Mouse (Mus musculus): ENCODE data around the gene Ran. TPM values are rescaled to one million over a fixed set of nuclear protein-coding genes. Genes with fewer than 3 reads are reported as not detected.
"Not testable (repeated sequence)": the region's sequence is repeated elsewhere in the genome, so short reads cannot be mapped to it uniquely, and the experiment has no call there.

Ran gene
- 135 and 227 TPM in 2 replicates for polyA plus RNA-seq (2011; ENCODE audit: insufficient read depth, insufficient read length, low replicate concordance, missing spikeins)

DNA sequence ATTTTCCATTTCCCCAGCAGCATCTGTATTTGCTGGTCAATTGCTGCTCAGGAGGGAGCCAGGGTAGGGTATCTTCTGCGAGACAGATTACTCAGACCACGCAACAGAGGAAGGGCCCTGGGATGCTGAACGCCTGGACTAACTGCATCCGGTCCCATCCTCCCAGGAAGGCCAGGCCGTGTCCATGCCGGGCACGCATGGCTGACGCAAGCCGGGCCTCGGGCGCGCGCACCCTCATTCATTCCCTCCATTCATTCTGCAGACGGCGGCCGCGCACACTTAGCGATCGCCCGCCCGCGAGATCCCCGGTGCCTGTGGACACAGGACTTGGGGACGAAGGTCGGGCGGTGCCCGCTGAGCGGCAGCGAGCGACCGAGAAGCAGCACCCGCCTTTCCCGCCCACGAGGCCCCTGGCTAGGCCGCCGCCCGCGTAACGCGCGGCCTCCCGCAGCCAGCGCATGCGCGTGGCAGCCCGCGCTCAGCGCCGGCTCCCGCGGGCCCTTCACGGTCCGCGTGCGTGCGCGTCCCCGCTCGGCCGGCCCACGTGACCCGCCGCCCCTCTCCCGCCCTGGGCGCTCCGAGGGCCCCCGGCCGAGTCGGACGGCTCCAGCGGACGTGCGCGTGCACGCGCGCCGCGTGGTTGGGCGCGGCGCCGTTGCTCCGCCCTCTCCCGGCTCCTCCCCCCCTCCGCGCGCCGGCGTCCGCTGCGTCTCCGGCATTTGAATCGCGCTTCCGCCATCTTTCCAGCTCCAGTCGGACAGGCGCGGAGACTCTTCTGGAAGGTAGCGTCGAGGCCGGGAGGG is at the start of gene Ran:
Gene Ran (plus strand): TSS at position 573 of the 803 bp plus-strand sequence.
- Histone ChIP-seq H3K27ac (ENCODE audit: control insufficient read depth, insufficient read depth, low read depth, low read length, poor library complexity) (peak within 1 kb of the TSS; percentile 96), H3K4me3 (replicated peaks; ENCODE audit: control insufficient read depth, low read depth, low read length) (peak within 1 kb of the TSS; percentile 84), H3K4me1 (ENCODE audit: control insufficient read depth, insufficient read depth, low read length) (peaks cover 2% of the 10 kb centered on the region; the same call in 1 of the 2 replicates)
- 0 out of 2 replicates have a peak, but pooled peaks have one; percentile 1 for TF ChIP-seq CTCF (IDR thresholded peaks at IDR 0.05; ENCODE audit: control insufficient read depth, insufficient read depth, low read length)
- peak; percentile 73; the same call in 1 of the 2 replicates for TF ChIP-seq POLR2A (IDR thresholded peaks at IDR 0.05; ENCODE audit: borderline replicate concordance, control insufficient read depth, low read depth, low read length)
- WGBS = under 1% methylated on average over 101 of the region's 102 CpGs

DNA sequence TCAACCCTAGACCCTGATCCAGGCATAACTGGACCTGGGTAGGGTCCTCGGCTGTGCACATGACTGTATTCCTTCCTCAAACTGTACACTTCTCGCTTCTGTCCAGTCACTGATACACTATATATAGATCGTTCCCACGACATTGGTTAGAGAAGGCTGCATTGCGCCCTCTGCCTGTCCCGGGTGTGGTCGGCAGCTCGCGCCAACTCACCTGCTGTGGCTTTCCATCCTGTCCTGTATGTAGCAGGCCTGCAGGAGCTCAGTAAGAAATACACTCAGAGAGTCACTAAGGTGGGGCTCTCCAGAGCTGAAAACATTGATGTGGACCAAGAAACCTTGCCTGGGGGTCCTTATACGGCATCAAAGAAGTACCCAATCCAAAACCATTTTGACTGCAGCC is 49.0 kb upstream of the Ran start:
- Histone ChIP-seq H3K4me1 (ENCODE audit: control insufficient read depth, insufficient read depth, low read length) (no peaks in the 10 kb centered on the region), H3K27ac (ENCODE audit: control insufficient read depth, insufficient read depth, low read depth, low read length, poor library complexity) (no peak overlapping the region), H3K4me3 (replicated peaks; ENCODE audit: control insufficient read depth, low read depth, low read length) (no peak overlapping the region)
- no peak for TF ChIP-seq CTCF (IDR thresholded peaks at IDR 0.05; ENCODE audit: control insufficient read depth, insufficient read depth, low read length)
- 69% methylated on average over 10 of the region's 10 CpGs for WGBS

DNA sequence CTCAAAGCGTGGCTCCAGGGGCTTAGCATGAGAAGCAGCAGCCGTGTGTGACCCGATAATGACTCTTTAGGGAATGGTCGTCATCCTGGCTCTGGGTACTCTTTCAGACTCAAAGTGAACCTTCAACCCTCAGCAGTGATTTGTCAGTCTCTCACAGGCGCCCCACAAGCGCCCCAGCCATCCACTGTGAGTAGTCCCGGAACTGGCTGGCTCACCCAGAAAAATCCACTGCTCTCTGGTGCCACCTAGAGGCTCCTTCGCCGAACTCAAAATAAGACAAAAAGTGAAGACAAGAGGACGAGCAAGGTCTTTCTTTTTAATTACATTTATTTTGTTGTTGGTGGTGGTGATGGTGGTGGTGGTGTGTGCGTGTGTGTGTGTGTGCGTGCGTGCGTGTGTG is 48.6 kb upstream of the Ran start:
- H3K27ac ChIP-seq (ENCODE audit: control insufficient read depth, insufficient read depth, low read depth, low read length, poor library complexity) = no peak overlapping the region
- TF ChIP-seq CTCF (IDR thresholded peaks at IDR 0.05; ENCODE audit: control insufficient read depth, insufficient read depth, low read length) = peak; percentile 60
- TF ChIP-seq POLR2A (IDR thresholded peaks at IDR 0.05; ENCODE audit: borderline replicate concordance, control insufficient read depth, low read depth, low read length) = no peak
- H3K4me3 ChIP-seq (replicated peaks; ENCODE audit: control insufficient read depth, low read depth, low read length) = no peak overlapping the region
- 20% methylated on average over 14 of the region's 14 CpGs for WGBS
- no peaks in the 10 kb centered on the region for H3K4me1 ChIP-seq (ENCODE audit: control insufficient read depth, insufficient read depth, low read length)

DNA sequence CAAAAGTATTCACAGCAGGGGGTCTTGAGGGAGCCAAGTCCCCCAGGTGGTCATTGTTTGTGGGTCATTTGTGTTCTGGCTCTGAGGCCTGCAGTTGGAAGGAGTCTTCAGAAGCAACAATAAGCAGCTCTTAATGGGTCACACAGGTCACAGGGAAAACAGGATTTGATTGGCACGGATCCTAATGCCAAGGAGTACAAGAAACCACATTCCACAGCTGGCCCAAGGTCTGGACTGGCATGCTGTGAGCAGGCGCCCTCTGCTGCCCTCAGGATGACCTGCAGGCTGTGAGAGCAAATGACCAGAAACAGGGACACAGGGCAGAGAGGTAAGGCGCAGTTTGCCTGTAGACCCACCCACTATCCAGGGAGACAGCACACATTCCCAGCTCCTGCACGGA is 43.6 kb upstream of the Ran start:
- no peaks in the 10 kb centered on the region for H3K4me1 ChIP-seq (ENCODE audit: control insufficient read depth, insufficient read depth, low read length)
- peak; percentile 56 for TF ChIP-seq CTCF (IDR thresholded peaks at IDR 0.05; ENCODE audit: control insufficient read depth, insufficient read depth, low read length)
- TF ChIP-seq POLR2A (IDR thresholded peaks at IDR 0.05; ENCODE audit: borderline replicate concordance, control insufficient read depth, low read depth, low read length) = no peak
- H3K27ac ChIP-seq (ENCODE audit: control insufficient read depth, insufficient read depth, low read depth, low read length, poor library complexity) = no peak overlapping the region
- 48% methylated on average over 4 of the region's 4 CpGs for WGBS
- no peak overlapping the region for H3K4me3 ChIP-seq (replicated peaks; ENCODE audit: control insufficient read depth, low read depth, low read length)

DNA sequence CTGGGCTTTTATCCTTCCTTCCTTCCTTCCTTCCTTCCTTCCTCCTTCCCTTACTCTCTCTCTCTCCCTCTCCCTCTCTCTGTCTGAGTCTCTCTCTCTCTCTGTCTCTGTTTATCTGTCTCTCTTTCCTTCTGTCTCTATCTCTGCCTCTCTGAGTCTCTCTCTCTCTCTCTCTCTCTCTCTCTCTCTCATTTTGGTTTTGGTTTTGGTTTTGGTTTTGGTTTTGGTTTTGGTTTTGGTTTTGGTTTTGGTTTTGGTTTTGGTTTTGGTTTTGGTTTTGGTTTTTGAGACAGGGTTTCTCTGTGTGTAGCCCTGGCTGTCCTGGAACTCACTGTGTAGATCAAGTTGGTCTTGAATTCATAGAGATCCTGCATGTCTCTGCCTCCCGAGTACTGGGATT is 42.4 kb upstream of the Ran start:
- 80% methylated on average over 1 of the region's 1 CpGs for WGBS
- H3K4me3 ChIP-seq (replicated peaks; ENCODE audit: control insufficient read depth, low read depth, low read length); H3K4me1 ChIP-seq (ENCODE audit: control insufficient read depth, insufficient read depth, low read length); H3K27ac ChIP-seq (ENCODE audit: control insufficient read depth, insufficient read depth, low read depth, low read length, poor library complexity): not testable (repeated sequence)

DNA sequence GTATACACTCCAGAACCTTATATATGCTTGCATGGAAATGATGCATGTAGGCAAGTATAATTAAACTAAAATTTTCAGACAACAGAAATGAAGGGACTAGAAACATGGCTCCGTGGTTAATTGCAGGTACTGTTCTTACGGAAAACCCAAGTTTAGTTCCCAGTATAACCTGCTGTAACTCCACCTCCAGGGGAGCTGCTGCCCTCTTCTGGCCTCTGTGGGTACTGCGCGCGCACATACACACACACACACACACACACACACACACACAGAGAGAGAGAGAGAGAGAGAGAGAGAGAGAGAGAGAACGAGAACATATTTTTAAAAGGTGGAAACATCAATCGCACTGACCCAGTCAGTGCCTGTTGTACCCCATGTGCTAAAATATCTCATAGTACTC is 40.9 kb upstream of the Ran start:
- H3K4me3 ChIP-seq (replicated peaks; ENCODE audit: control insufficient read depth, low read depth, low read length) = no peak overlapping the region
- peak; percentile 9; the same call in 1 of the 2 replicates for TF ChIP-seq CTCF (IDR thresholded peaks at IDR 0.05; ENCODE audit: control insufficient read depth, insufficient read depth, low read length)
- TF ChIP-seq POLR2A (IDR thresholded peaks at IDR 0.05; ENCODE audit: borderline replicate concordance, control insufficient read depth, low read depth, low read length) = no peak
- WGBS = 90% methylated on average over 7 of the region's 7 CpGs

DNA sequence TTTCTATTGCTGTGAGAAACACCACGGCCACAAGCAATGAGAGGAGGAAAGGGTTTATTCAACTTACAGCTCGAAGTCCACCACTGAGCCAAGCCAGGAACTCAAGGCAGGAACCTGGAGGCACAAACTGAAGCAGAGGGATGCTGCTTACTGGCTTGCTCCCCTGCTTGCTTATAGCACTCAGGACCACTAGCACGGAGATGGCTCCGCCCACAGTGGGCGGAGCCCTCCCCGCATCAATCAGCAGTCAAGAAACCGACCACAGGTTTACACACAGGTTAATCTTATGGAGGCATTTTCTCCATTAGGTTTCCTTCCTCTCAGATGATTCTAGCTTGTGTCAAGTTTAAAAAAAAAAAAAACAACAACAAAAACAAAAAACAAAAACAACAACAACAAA is 39.0 kb upstream of the Ran start:
- H3K4me3 ChIP-seq (replicated peaks; ENCODE audit: control insufficient read depth, low read depth, low read length) = no peak overlapping the region
- TF ChIP-seq POLR2A (IDR thresholded peaks at IDR 0.05; ENCODE audit: borderline replicate concordance, control insufficient read depth, low read depth, low read length) (no peak), CTCF (IDR thresholded peaks at IDR 0.05; ENCODE audit: control insufficient read depth, insufficient read depth, low read length) (no peak)
- H3K4me1 ChIP-seq (ENCODE audit: control insufficient read depth, insufficient read depth, low read length) = no peaks in the 10 kb centered on the region
- H3K27ac ChIP-seq (ENCODE audit: control insufficient read depth, insufficient read depth, low read depth, low read length, poor library complexity) = no peak overlapping the region
- 62% methylated on average over 7 of the region's 7 CpGs for WGBS

More for the DNA sequence above, 40.9 kb upstream of the Ran start:
- H3K27ac ChIP-seq (ENCODE audit: control insufficient read depth, insufficient read depth, low read depth, low read length, poor library complexity) = no peak overlapping the region
- H3K4me1 ChIP-seq (ENCODE audit: control insufficient read depth, insufficient read depth, low read length) = no peaks in the 10 kb centered on the region

DNA sequence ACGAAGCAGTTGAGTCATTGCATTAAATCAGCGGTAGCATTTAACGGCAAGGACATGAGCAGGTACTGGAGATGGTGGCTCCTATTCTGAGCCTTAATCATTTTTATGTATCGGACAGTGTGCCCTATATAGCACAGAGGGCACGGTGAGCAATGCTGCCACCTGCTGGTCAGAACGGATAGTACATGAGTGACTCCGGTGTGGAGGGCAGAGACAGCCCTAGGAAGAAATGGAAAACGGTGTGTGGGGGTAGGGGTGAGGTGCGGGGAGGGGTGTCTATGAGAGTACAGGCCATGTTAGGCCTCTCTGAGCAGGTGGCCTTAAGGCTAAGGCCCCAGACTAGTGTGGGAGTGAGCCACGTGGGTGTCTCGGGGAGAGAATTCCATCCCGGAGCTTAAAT is 38.3 kb upstream of the Ran start:
- no peak for TF ChIP-seq POLR2A (IDR thresholded peaks at IDR 0.05; ENCODE audit: borderline replicate concordance, control insufficient read depth, low read depth, low read length)
- peak; percentile 93 for TF ChIP-seq CTCF (IDR thresholded peaks at IDR 0.05; ENCODE audit: control insufficient read depth, insufficient read depth, low read length)
- no peak overlapping the region for H3K4me3 ChIP-seq (replicated peaks; ENCODE audit: control insufficient read depth, low read depth, low read length)
- no peak overlapping the region for H3K27ac ChIP-seq (ENCODE audit: control insufficient read depth, insufficient read depth, low read depth, low read length, poor library complexity)
- WGBS = 31% methylated on average over 12 of the region's 12 CpGs
- no peaks in the 10 kb centered on the region for H3K4me1 ChIP-seq (ENCODE audit: control insufficient read depth, insufficient read depth, low read length)

DNA sequence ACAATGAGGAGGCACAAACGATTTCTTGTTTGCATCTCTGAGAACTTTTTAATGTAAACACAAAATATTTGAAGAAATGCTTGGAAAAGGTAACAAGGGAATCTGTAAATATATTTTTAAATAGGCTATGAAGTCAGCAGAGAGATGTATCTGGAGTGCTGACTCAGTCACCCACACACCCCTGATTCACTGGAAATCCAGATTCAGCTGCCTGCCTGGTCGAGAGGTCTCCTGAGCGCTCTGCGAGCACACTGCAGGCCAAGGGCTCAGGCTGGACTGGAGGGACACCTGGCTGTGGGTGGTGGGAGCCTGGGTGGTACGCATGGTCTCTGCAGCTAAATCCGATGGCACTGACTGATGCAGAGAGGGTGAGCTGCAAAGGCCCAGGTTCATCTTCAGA is 35.3 kb upstream of the Ran start:
- H3K4me3 ChIP-seq (replicated peaks; ENCODE audit: control insufficient read depth, low read depth, low read length) = no peak overlapping the region
- TF ChIP-seq POLR2A (IDR thresholded peaks at IDR 0.05; ENCODE audit: borderline replicate concordance, control insufficient read depth, low read depth, low read length) (no peak), CTCF (IDR thresholded peaks at IDR 0.05; ENCODE audit: control insufficient read depth, insufficient read depth, low read length) (no peak)
- 87% methylated on average over 6 of the region's 6 CpGs for WGBS
- H3K27ac ChIP-seq (ENCODE audit: control insufficient read depth, insufficient read depth, low read depth, low read length, poor library complexity) = no peak overlapping the region
- H3K4me1 ChIP-seq (ENCODE audit: control insufficient read depth, insufficient read depth, low read length) = no peaks in the 10 kb centered on the region
